Mouse (Mus musculus): ENCODE measurements around the gene Zfp598.

Zfp598 gene

GRCm38 (mm10) chr17:24669545-24670245 is at the start of gene Zfp598:
Gene Zfp598 (plus strand): TSS chr17:24669687.
- DNase-seq, result peak; percentile 94

- no peak for DNase-seq
Observed at GRCm38 (mm10) chr17:24625472-24625871, 44.0 kb upstream of the Zfp598 start.

GRCm38 (mm10) chr17:24628646-24629045 is 40.8 kb upstream of the Zfp598 start:
- peak; percentile 56 for DNase-seq

- DNase-seq, result no peak
Observed at GRCm38 (mm10) chr17:24630072-24630471, 39.4 kb upstream of the Zfp598 start.

- peak; percentile 78 for DNase-seq
Observed at GRCm38 (mm10) chr17:24632167-24632812, 37.2 kb upstream of the Zfp598 start, which contains the start of the genes Tsc2 and Nthl1. Gene Tsc2 (minus strand): TSS chr17:24632630. Gene Nthl1 (plus strand): TSS chr17:24632680.

- no peak for DNase-seq
Observed at GRCm38 (mm10) chr17:24632813-24633449, 36.6 kb upstream of the Zfp598 start.

- no peak for DNase-seq
Observed at GRCm38 (mm10) chr17:24633831-24634230, 35.7 kb upstream of the Zfp598 start.

GRCm38 (mm10) chr17:24635024-24635423 is 34.5 kb upstream of the Zfp598 start:
- no peak for DNase-seq

GRCm38 (mm10) chr17:24635694-24636093 is 33.8 kb upstream of the Zfp598 start:
- no peak for DNase-seq

- DNase-seq, result no peak
Observed at GRCm38 (mm10) chr17:24636781-24637481, 32.6 kb upstream of the Zfp598 start.

GRCm38 (mm10) chr17:24638214-24638613 is 31.3 kb upstream of the Zfp598 start:
- DNase-seq, result no peak

- no peak for DNase-seq
Observed at GRCm38 (mm10) chr17:24638840-24639239, 30.6 kb upstream of the Zfp598 start.

- no peak for DNase-seq
Observed at GRCm38 (mm10) chr17:24639571-24639988, 29.9 kb upstream of the Zfp598 start.

GRCm38 (mm10) chr17:24640119-24640518 is 29.4 kb upstream of the Zfp598 start:
- no peak for DNase-seq

- DNase-seq, result no peak
Observed at GRCm38 (mm10) chr17:24640581-24640980, 28.9 kb upstream of the Zfp598 start.

GRCm38 (mm10) chr17:24641944-24642343 is 27.5 kb upstream of the Zfp598 start:
- DNase-seq, result no peak

- no peak for DNase-seq
Observed at GRCm38 (mm10) chr17:24642791-24643343, 26.6 kb upstream of the Zfp598 start.

GRCm38 (mm10) chr17:24644030-24644715 is 25.3 kb upstream of the Zfp598 start:
- no peak for DNase-seq

GRCm38 (mm10) chr17:24644875-24645721 is 24.4 kb upstream of the Zfp598 start:
- DNase-seq, result no peak

GRCm38 (mm10) chr17:24645916-24646315 is 23.6 kb upstream of the Zfp598 start:
- no peak for DNase-seq

- no peak for DNase-seq
Observed at GRCm38 (mm10) chr17:24646381-24646780, 23.1 kb upstream of the Zfp598 start.

All from right cerebral cortex, postnatal 14 days (tissue).